Mouse (Mus musculus) limb, embryonic 14.5 days (tissue): ENCODE measurements around the gene Magi2. TPM values are rescaled to one million over a fixed set of nuclear protein-coding genes. Genes with fewer than 3 reads are reported as not detected.

Source experiments
- ATAC-seq: fragments of 200-750 bp; cut with Nextera tagmentation; 2 replicates; pipeline ENCODE4 v1.8.0; 2017; ENCODE audit warnings: low read depth, moderate number of reproducible peaks, moderate TSS enrichment; ENCODE audit not compliant: low FRiP score
- DNase-seq: peaks from one replicate; pipeline ENCODE4 v3.0.0-alpha.2; 2015; ENCODE audit warnings: low spot score
- H3K27ac ChIP-seq: fragments of 300-500 bp; sonication (generic); replicated peaks from 2 replicates; pipeline ENCODE4 v1.5.1; 2014; ENCODE audit warnings: low read depth, mild to moderate bottlenecking, low read length, moderate library complexity, mixed read lengths
- H3K27me3 ChIP-seq: fragments of 300-500 bp; sonication (generic); 2 replicates; pipeline ENCODE4 v1.6.1; 2014; ENCODE audit warnings: low read length, mixed read lengths; ENCODE audit not compliant: control insufficient read depth, insufficient read depth
- H3K36me3 ChIP-seq: fragments of 300-500 bp; sonication (generic); 2 replicates; pipeline ENCODE4 v1.6.1; 2014; ENCODE audit warnings: mild to moderate bottlenecking, low read length, moderate library complexity, mixed read lengths; ENCODE audit not compliant: control insufficient read depth, insufficient read depth
- H3K4me1 ChIP-seq: fragments of 300-500 bp; sonication (generic); 2 replicates; pipeline ENCODE4 v1.6.1; 2014; ENCODE audit warnings: antibody characterized with exemption, low read length, mixed read lengths; ENCODE audit not compliant: control insufficient read depth, insufficient read depth
- H3K4me2 ChIP-seq: fragments of 300-500 bp; sonication (generic); replicated peaks from 2 replicates; pipeline ENCODE4 v1.6.1; 2014; ENCODE audit warnings: low read depth, mild to moderate bottlenecking, low read length, moderate library complexity; ENCODE audit not compliant: severe bottlenecking
- H3K4me3 ChIP-seq: fragments of 300-500 bp; sonication (generic); replicated peaks from 2 replicates; pipeline ENCODE4 v1.5.1; 2014; ENCODE audit warnings: low read length
- H3K9ac ChIP-seq: fragments of 300-500 bp; sonication (generic); 2 replicates; pipeline ENCODE4 v1.6.1; 2014; ENCODE audit warnings: mild to moderate bottlenecking, low read depth, low read length, moderate library complexity; ENCODE audit not compliant: severe bottlenecking
- H3K9me3 ChIP-seq: fragments of 300-500 bp; sonication (generic); 2 replicates; pipeline ENCODE4 v1.6.1; 2016; ENCODE audit warnings: low read length; ENCODE audit not compliant: control insufficient read depth
- POLR2A ChIP-seq: fragments of 200-500 bp; IDR thresholded peaks from 2 replicates; pipeline ENCODE4 v1.8.0; 2012; ENCODE audit warnings: inconsistent platforms, mild to moderate bottlenecking, moderate library complexity, borderline replicate concordance; ENCODE audit not compliant: insufficient read depth, insufficient read length; ENCODE audit errors: extremely low read depth
- WGBS: fragments of 180-500 bp; shearing (Covaris S2); extraction: QIAGEN DNeasy Blood & Tissue Kit; methylation state at CpG from one replicate; pipeline ENCODE4 v1.1.7; 2014; 5-methylcytosine and 5-hydroxymethylcytosine counted together
- polyA plus RNA-seq, 2 experiments: library from polyadenylated mRNA; depleted of rRNA in 1 of 2; stranded (reverse) in 1 of 2; unstranded in 1 of 2; fragments of >200 nt; fragmentation: Nextera tagmentation in 1 of 2; extraction: Ambion mirVana in 1 of 2; gene quantifications; 2 replicates each; pipeline versions ENCODE4 v1.2.1 to v1.2.3; 2012 to 2014

Magi2 gene
- polyA plus RNA-seq, 2 experiments, result 4.0 to 4.5 TPM

GRCm38 (mm10) chr5:19932102-19932501 lies 705.3 kb downstream of the Magi2 start:
- 77% methylated on average over 3 of the region's 3 CpGs for WGBS
- H3K9ac ChIP-seq, result no peak overlapping the region
- no peaks in the 10 kb centered on the region for H3K9me3 ChIP-seq
- ATAC-seq (no peak), DNase-seq (no peak)
- no peak for TF ChIP-seq POLR2A
- no peak overlapping the region for H3K4me3 ChIP-seq
- H3K4me2 ChIP-seq, result no peak overlapping the region
- no peaks in the 10 kb centered on the region for H3K4me1 ChIP-seq
- H3K36me3 ChIP-seq, result no peaks in the 10 kb centered on the region
- no peak overlapping the region for H3K27ac ChIP-seq
- H3K27me3 ChIP-seq, result no peaks in the 10 kb centered on the region

GRCm38 (mm10) chr5:19933190-19933589 lies 706.4 kb downstream of the Magi2 start:
- 32% methylated on average over 2 of the region's 2 CpGs for WGBS
- no peak for ATAC-seq
- peak; percentile 49 for DNase-seq
- Histone ChIP-seq H3K4me3 (no peak overlapping the region), H3K9me3 (no peaks in the 10 kb centered on the region), H3K4me2 (no peak overlapping the region), H3K4me1 (no peaks in the 10 kb centered on the region), H3K9ac (no peak overlapping the region), H3K36me3 (no peaks in the 10 kb centered on the region), H3K27me3 (no peaks in the 10 kb centered on the region), H3K27ac (no peak overlapping the region)
- TF ChIP-seq POLR2A, result no peak

GRCm38 (mm10) chr5:19951102-19951501 lies 724.3 kb downstream of the Magi2 start:
- Histone ChIP-seq H3K9me3 (no peaks in the 10 kb centered on the region), H3K4me1 (no peaks in the 10 kb centered on the region), H3K27me3 (no peaks in the 10 kb centered on the region), H3K4me2 (no peak overlapping the region), H3K4me3 (no peak overlapping the region), H3K36me3 (no peaks in the 10 kb centered on the region), H3K27ac (no peak overlapping the region), H3K9ac (no peak overlapping the region)
- TF ChIP-seq POLR2A, result no peak
- ATAC-seq (no peak), DNase-seq (no peak)
- 81% methylated on average over 2 of the region's 2 CpGs for WGBS

- Histone ChIP-seq H3K27ac (no peak overlapping the region), H3K9ac (no peak overlapping the region), H3K4me2 (no peak overlapping the region), H3K4me1 (no peaks in the 10 kb centered on the region), H3K9me3 (no peaks in the 10 kb centered on the region), H3K4me3 (no peak overlapping the region), H3K36me3 (no peaks in the 10 kb centered on the region), H3K27me3 (no peaks in the 10 kb centered on the region)
- WGBS, result 77% methylated on average over 1 of the region's 1 CpGs
- DNase-seq (no peak), ATAC-seq (no peak)
- no peak for TF ChIP-seq POLR2A
These were observed 737.3 kb downstream of the Magi2 start for GRCm38 (mm10) chr5:19964113-19964512.

GRCm38 (mm10) chr5:19972736-19973135 lies 745.9 kb downstream of the Magi2 start:
- DNase-seq, result no peak
- Histone ChIP-seq H3K4me2 (no peak overlapping the region), H3K4me3 (no peak overlapping the region), H3K9me3 (no peaks in the 10 kb centered on the region), H3K36me3 (no peaks in the 10 kb centered on the region), H3K4me1 (no peaks in the 10 kb centered on the region), H3K27me3 (no peaks in the 10 kb centered on the region), H3K9ac (no peak overlapping the region), H3K27ac (no peak overlapping the region)
- no peak for TF ChIP-seq POLR2A
- 85% methylated on average over 2 of the region's 2 CpGs for WGBS
- no peak for ATAC-seq

GRCm38 (mm10) chr5:19973852-19974251 lies 747.0 kb downstream of the Magi2 start:
- no peak for ATAC-seq

More at GRCm38 (mm10) chr5:19973852-19974251, 747.0 kb downstream of the Magi2 start:
- DNase-seq, result no peak
- no peak for TF ChIP-seq POLR2A
- Histone ChIP-seq H3K27me3 (no peaks in the 10 kb centered on the region), H3K36me3 (no peaks in the 10 kb centered on the region), H3K27ac (no peak overlapping the region), H3K4me2 (no peak overlapping the region), H3K9ac (no peak overlapping the region), H3K4me1 (no peaks in the 10 kb centered on the region), H3K4me3 (no peak overlapping the region), H3K9me3 (no peaks in the 10 kb centered on the region)
- WGBS, result 81% methylated on average over 3 of the region's 3 CpGs
